Mouse (Mus musculus): Measurements from ENCODE around the gene Mrtfa.

- TF ChIP-seq CTCF (IDR thresholded peaks at IDR 0.05; ENCODE audit: extremely low read depth, insufficient read depth, insufficient read length, insufficient replicate concordance): no peak
- TF ChIP-seq POLR2A (IDR thresholded peaks at IDR 0.05; ENCODE audit: low read depth, low read length): no peak
These were observed 152.1 kb downstream of the Mrtfa start for GRCm38 (mm10) chr15:81038419-81038818.
